Mouse (Mus musculus): ENCODE data around the gene Zfp655.
A peak's percentile ranks its signal among the peaks of the same experiment; 100 is the strongest.
"Not testable (repeated sequence)": the region's sequence is repeated elsewhere in the genome, so short reads cannot be mapped to it uniquely, and the experiment has no call there.

Zfp655 gene

DNA sequence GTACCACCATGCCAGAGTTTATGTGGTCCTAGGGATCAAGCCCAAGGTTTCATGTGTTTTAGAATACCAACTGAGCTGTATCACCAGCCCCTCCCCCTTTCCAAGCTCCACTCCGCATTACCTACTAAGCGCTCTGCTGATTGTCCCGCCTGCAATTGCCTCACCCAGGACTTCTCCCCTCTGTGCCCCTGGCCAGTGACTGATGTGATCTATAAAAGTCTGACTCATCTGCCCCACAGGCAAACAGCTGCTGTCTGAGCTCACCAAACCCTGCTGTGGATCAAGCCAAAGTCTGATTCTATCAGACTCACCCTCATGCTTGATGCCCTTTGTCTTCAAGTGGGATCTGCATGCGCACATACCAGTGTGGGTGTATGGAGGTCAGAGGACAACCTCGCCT is 8.7 kb upstream of the Zfp655 start:
- DNase-seq (ENCODE audit: low read depth), result no peak

DNA sequence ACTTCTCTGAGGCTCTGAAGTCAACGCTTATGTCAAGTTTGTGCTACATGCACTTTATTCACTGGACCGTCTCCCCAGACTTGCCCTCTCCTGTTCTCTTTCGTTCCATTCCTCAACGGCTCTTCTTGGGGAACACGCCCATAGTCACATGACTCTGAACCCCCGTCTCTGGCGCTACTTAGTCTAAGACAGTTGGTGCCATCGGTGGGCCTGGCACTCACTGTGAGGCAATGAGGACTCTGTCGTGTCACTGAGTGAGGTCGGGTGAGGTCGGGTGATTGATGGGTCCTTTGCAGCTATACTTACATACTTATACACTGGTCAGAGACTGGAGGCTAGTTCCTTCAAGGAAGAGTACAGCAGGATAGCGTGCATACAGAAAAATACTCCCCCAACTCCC is 8.1 kb upstream of the Zfp655 start:
- DNase-seq (ENCODE audit: low read depth), result no peak

DNA sequence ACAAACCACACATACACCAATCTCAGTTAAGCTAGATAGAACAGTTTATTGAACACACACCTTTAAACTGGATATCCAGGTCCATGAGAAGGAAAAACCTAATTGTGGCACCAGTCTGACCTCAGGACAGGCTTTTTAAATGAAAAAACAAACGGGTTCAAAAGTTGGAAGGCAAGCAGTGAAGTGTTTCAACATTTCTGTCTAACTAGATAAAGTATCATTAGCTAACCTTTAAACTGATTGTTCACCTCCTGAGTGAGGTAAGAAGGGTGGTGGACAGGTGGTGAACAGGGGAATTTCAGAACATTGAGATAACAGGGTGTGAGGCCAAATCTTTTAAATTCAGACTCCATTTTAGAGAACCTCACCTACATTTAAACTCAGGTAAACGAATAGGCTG is 5.1 kb upstream of the Zfp655 start:
- no peak for DNase-seq (ENCODE audit: low read depth)

DNA sequence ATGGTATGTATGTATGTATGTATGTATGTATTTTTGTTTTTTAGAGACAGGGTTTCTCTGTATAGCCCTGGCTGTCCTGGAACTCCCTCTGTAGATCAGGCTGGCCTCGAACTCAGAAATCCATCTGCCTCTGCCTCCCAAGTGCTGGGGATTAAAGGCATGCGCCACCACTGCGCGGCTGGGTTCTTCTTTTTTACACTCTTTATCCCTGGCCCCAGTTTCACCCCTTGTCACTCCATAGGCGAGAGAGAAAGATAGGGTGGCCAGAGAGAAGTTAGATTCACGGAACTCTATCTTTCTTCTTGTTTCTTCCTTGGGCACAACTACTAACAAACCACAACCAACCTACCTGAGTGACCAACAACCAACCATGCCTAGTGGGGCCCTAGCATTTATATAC is 2.2 kb upstream of the Zfp655 start:
- DNase-seq (ENCODE audit: low read depth), result not testable (repeated sequence)

DNA sequence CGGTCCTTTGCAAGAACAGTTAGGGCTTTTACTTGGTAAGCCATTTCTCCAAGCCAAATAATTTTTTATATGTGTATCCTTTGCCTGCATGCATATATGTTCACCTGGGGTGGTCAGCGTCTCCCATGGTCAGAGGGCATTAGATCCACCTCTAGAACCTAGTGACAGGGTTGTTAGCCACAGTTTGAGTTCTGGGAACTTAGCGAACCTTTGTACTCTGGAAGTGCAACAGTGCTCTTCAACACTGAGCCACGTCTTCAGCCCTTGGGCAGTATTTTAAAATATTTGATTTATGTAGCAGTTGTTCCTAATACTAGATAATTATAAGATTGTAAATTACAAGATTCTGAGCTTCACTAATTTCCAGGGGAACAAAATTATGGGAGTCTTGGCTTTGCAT is 874 bp upstream of the Zfp655 start:
- no peak for DNase-seq (ENCODE audit: low read depth)

DNA sequence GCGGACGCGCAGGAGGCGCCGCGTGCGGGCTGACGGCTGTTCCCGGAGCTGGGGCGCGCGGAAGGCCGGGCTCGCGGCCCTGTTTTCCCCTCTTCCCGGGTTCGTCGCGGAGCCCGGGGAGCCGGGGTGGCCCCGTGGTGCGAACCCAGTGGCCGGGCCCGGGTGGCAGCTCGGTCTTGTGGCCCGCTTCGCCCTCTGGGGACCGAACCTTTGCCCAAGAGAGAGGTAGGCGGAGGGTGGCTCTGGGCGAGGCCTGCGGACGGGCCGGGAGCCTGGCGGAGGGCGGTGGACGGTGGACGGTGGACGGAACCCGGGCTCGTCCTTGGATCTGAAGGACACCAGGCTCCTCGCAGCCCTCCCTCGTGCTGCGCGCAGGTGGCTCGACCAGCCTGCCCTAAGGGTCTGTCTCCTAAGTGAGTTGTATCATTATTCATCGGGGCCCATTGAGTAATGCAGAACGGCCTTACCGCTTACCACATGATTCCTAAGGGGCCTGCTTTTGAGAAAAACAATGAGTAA is 437 bp downstream of the Zfp655 start:
- DNase-seq (ENCODE audit: low read depth), result no peak

DNA sequence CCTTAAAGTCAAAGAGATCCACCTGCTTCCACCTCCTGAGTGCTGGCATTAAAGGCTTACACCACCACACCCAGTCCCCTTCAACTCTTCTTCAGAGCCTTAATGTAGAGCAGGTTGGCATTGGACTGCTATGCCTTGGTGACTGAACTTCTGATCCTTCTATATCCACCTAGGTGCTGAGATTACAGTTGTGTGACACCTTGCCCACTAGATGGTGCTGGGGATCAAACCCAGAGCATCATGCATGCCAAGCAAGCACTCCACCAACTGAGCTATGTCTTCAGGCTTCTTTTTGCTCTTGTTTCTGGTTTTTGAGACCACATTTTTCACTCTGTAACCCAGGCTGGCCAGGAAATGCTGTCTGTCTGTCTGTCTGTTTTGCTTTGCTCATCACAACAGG is 3.1 kb downstream of the Zfp655 start:
- no peak for DNase-seq (ENCODE audit: low read depth)

DNA sequence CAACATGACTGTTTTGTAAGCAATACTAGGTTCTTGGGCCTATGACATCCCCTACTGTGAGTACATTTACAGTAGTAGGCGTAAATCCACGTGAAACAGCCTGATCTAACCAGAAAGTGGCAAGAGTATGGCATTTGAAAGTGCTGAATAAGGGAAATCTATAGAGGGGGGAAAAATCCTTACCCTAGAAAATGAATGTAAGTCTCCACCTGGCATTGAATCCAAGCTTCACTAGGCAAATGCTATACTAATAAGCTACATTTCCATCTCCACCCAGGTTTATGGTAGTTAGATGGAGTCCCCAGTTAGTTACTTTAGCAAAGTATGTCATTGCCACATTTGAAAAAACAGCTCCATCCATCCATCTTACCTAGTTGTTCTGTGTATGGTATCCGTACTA is 18.0 kb downstream of the Zfp655 start:
- no peak for DNase-seq (ENCODE audit: low read depth)

DNA sequence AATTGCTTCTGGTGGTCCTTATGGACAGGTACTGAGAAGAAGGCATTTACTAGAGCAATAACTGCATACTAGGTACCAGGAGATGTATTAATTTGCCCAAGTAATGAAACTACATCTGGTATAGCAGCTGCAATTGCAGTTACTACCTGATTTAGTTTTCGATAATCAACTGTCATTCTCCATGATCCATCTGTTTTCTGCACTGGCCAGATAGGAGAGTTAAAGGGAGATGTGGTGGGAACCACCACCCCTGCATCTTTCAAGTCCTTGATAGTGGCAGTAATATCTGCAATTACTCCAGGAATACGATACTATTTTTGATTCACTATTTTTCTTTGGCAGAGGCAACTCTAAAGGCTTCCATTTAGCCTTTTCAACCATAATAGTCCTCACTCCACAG is 42.1 kb downstream of the Zfp655 start:
- not testable (repeated sequence) for DNase-seq (ENCODE audit: low read depth)

DNA sequence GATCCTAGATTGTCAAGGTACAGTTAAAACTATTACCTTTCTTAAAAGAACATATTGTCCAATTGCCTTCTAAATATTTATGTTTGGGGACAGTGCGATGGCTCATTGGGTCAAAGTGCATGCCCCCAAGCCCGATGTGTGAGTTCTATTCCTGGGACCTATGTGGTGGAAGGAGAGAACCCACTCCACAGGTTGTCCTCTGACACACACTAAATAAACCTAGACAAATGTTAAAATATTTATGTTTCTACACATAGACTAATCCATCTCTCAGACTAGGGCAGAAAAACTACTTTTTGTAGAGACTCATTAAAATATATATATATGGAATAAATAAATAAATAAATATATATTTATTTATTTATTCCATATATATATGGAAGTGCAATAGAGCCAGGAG is 48.4 kb downstream of the Zfp655 start:
- no peak for DNase-seq (ENCODE audit: low read depth)

DNA sequence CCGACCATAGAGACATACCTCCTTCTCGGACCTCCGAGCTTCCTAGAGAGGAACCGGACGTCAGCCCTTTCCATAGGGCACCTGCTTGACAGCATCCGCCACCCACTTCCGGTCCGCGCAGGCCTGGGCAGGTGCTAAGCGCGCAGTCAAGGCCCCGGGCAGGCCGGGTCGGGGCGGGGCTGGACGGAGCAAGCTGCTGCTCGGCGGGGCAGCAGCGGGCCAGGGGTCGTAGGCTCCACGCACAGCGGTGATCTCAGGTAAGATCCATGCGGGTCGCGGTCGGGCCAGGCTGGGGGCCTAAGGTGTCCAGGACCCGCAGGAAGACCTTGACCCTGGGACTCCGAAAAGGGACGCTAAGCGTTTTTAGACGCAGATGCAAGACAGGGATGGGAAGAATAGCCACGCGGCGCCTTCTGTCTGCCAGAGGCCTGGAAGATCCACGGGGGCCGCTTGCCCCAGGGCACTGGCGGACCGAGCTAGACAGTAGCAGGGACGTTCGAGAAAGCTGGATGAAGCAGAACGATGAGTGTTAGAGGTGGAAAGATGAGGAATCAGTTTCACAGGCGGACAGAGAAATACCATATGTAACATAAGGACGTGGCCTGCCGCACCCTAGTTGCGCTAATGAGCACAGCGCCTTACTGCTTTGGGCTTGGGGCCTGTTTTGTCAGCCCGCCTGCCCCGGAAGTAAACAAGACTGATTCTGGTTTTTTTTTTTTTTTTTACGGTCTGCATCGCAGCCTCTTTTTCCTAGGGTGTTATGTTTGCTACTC is 49.0 kb downstream of the Zfp655 start, which contains the start of gene Zscan25:
TSS of gene Zscan25 (plus strand) at position 130 of the 773 bp plus-strand sequence.
- DNase-seq (ENCODE audit: low read depth), result peak; percentile 83

DNA sequence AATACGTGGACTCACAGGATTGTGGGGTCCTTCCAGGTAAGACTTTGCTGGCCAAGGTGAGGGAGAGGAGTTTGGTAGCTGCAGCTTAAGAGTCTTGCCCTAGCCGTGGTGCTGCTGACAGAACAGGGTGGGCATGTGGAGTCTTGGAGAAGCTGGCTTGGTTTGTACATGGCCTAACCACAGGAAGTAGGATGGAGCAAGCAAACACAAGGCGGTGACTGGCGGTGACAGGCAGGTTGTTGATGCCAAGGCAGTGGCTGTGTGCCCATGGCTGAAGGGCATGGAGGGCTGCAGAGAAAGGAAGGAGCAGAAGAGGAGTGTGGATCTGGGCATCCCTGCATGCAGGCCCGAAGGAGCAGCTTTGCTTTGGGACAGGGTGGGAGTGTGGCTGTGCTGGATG is 56.9 kb downstream of the Zfp655 start:
- no peak for DNase-seq (ENCODE audit: low read depth)

DNA sequence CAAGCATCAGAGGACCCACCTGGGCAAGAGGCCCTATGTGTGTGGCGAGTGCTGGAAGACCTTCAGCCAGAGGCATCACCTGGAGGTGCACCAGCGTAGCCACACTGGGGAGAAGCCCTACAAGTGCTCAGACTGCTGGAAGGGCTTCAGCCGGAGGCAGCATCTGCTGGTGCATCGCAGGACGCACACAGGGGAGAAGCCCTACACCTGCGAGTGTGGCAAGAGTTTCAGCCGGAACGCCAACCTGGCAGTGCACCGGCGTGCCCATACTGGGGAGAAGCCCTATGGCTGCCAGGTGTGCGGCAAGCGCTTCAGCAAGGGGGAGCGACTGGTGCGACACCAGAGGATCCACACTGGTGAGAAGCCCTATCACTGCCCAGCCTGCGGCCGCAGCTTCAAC is 59.2 kb downstream of the Zfp655 start:
- DNase-seq (ENCODE audit: low read depth), result no peak

DNA sequence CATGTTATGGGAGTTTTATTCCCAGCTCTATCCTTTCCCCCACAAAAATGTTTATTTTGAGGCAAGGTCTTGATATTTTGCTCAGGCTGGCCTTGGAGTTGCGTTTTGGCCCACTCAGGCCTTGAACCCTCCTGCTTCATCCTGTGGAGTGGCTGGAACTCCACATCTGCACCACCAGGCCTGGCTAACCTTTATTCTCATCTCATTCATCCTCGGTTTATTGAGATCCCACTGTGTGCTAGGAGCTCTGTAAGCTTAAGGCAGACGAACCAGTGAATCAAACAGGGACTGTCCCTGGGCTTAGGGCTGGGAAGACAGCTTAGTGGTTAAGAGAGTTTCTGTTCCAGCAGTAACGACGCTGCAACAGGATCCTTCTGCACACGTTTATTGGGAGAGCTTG is 60.9 kb downstream of the Zfp655 start:
- no peak for DNase-seq (ENCODE audit: low read depth)
